Mouse (Mus musculus) lung, embryonic 16.5 days (tissue): ENCODE results near the gene Eif4ebp2. TPM values are rescaled to one million over a fixed set of nuclear protein-coding genes. Genes with fewer than 3 reads are reported as not detected.
A peak's percentile ranks its signal among the peaks of the same experiment; 100 is the strongest.

Experiments used
- ATAC-seq: fragments of 200-750 bp; cut with Nextera tagmentation; 2 replicates; pipeline ENCODE4 v1.8.0; 2017; ENCODE audit warnings: low read depth, mild to moderate bottlenecking, moderate library complexity
- H3K27ac ChIP-seq: fragments of 300-500 bp; sonication (generic); 2 replicates; pipeline ENCODE4 v1.5.1; 2014; ENCODE audit warnings: mild to moderate bottlenecking, control low read depth, low read length
- H3K27me3 ChIP-seq: fragments of 300-500 bp; sonication (generic); 2 replicates; pipeline ENCODE4 v1.6.1; 2014; ENCODE audit warnings: low read depth, low read length, mixed read lengths; ENCODE audit not compliant: control insufficient read depth, insufficient read depth
- H3K36me3 ChIP-seq: fragments of 300-500 bp; sonication (generic); 2 replicates; pipeline ENCODE4 v1.6.1; 2014; ENCODE audit warnings: low read length; ENCODE audit not compliant: control insufficient read depth, insufficient read depth
- H3K4me1 ChIP-seq: fragments of 300-500 bp; sonication (generic); replicated peaks from 2 replicates; pipeline ENCODE4 v1.6.1; 2014; ENCODE audit warnings: low read length, mixed read lengths; ENCODE audit not compliant: control insufficient read depth, insufficient read depth
- H3K4me2 ChIP-seq: fragments of 300-500 bp; sonication (generic); 2 replicates; pipeline ENCODE4 v1.6.1; 2014; ENCODE audit warnings: low read depth, low read length, control low read depth
- H3K4me3 ChIP-seq: fragments of 300-500 bp; sonication (generic); 2 replicates; pipeline ENCODE4 v1.5.1; 2014; ENCODE audit warnings: mild to moderate bottlenecking, low read length, control low read depth
- H3K9ac ChIP-seq: fragments of 300-500 bp; sonication (generic); 2 replicates; pipeline ENCODE4 v1.6.1; 2014; ENCODE audit warnings: low read length, control low read depth
- H3K9me3 ChIP-seq: fragments of 300-500 bp; sonication (generic); 2 replicates; pipeline ENCODE4 v1.6.1; 2016; ENCODE audit warnings: low read length; ENCODE audit not compliant: control insufficient read depth
- WGBS: fragments of 180-500 bp; shearing (Covaris S2); extraction: QIAGEN DNeasy Blood & Tissue Kit; methylation state at CpG from one replicate; pipeline ENCODE4 v1.1.7; 2014; 5-methylcytosine and 5-hydroxymethylcytosine counted together
- polyA plus RNA-seq: library from polyadenylated mRNA; unstranded; fragments of >200 nt; fragmentation: Nextera tagmentation; extraction: Ambion mirVana; gene quantifications from 2 replicates; pipeline ENCODE4 v1.2.1, GENCODE M21; 2015

Gene Eif4ebp2
- polyA plus RNA-seq, 1 experiment from 2014 or later, result 58.5 TPM

GRCm38 (mm10) chr10:61402480-61402879 is 50.0 kb downstream of the Eif4ebp2 start:
- Histone ChIP-seq H3K4me1 (no peaks in the 10 kb centered on the region; the same call in 1 of the 2 replicates), H3K27me3 (no peaks in the 10 kb centered on the region), H3K4me2 (no peak overlapping the region), H3K27ac (no peak overlapping the region), H3K4me3 (no peak overlapping the region), H3K36me3 (no peaks in the 10 kb centered on the region), H3K9me3 (no peaks in the 10 kb centered on the region), H3K9ac (no peak overlapping the region)
- no peak for ATAC-seq
- 66% methylated on average over 5 of the region's 5 CpGs for WGBS

DNA sequence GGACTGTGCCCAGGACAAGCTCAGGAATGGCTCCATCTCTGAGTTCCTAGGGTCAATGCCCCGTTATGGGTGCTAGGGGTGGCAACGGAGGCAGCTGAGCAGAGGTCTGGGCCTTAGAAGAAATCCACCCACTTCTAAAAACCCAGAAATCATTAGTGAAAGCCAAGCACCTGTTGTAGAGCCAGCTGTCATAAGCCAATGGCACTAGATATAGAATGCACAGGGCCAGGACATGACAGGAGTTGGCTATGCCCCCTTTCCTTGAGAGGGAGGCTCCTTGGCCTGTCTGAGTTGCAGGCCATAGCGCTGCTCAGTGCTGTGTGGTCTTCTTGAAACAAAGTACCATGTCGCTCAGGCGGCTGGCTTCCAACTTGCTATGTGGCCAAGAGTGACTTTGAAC is 52.1 kb downstream of the Eif4ebp2 start:
- no peaks in the 10 kb centered on the region for H3K27me3 ChIP-seq
- no peaks in the 10 kb centered on the region; the same call in 1 of the 2 replicates for H3K4me1 ChIP-seq
- no peak overlapping the region for H3K9ac ChIP-seq
- no peaks in the 10 kb centered on the region for H3K9me3 ChIP-seq
- H3K36me3 ChIP-seq, result no peaks in the 10 kb centered on the region
- no peak overlapping the region for H3K27ac ChIP-seq
- H3K4me2 ChIP-seq, result no peak overlapping the region
- H3K4me3 ChIP-seq, result no peak overlapping the region
- ATAC-seq, result no peak
- WGBS, result 82% methylated on average over 5 of the region's 5 CpGs

- ATAC-seq, result peak; percentile 83
- peaks cover 5% of the 10 kb centered on the region; the same call in 1 of the 2 replicates for H3K4me1 ChIP-seq
- H3K27ac ChIP-seq, result no peak overlapping the region
- peak overlapping the region; percentile 46; the same call in 1 of the 2 replicates for H3K9ac ChIP-seq
- no peaks in the 10 kb centered on the region for H3K36me3 ChIP-seq
- no peaks in the 10 kb centered on the region for H3K9me3 ChIP-seq
- no peak overlapping the region for H3K4me2 ChIP-seq
- no peak overlapping the region for H3K4me3 ChIP-seq
- no peaks in the 10 kb centered on the region for H3K27me3 ChIP-seq
- WGBS, result 23% methylated on average over 13 of the region's 13 CpGs
Observed at GRCm38 (mm10) chr10:61399156-61399734, 53.2 kb downstream of the Eif4ebp2 start.

GRCm38 (mm10) chr10:61398125-61398524 is 54.3 kb downstream of the Eif4ebp2 start:
- Histone ChIP-seq H3K9me3 (no peaks in the 10 kb centered on the region), H3K4me2 (no peak overlapping the region), H3K27me3 (no peaks in the 10 kb centered on the region), H3K27ac (no peak overlapping the region), H3K4me3 (no peak overlapping the region), H3K4me1 (peaks cover 5% of the 10 kb centered on the region; the same call in 1 of the 2 replicates), H3K36me3 (no peaks in the 10 kb centered on the region), H3K9ac (no peak overlapping the region)
- whole genome bisulfite sequencing, result 38% methylated on average over 3 of the region's 3 CpGs
- ATAC-seq, result no peak

- Histone ChIP-seq H3K9ac (peak overlapping the region; percentile 54; the same call in 1 of the 2 replicates), H3K27ac (peak overlapping the region; percentile 60), H3K9me3 (no peaks in the 10 kb centered on the region), H3K4me3 (peak overlapping the region; percentile 22), H3K4me2 (peak overlapping the region; percentile 19; the same call in 1 of the 2 replicates), H3K27me3 (no peaks in the 10 kb centered on the region), H3K36me3 (no peaks in the 10 kb centered on the region), H3K4me1 (peaks cover 14% of the 10 kb centered on the region; the same call in 1 of the 2 replicates)
- ATAC-seq, result peak; percentile 73
- 21% methylated on average over 9 of the region's 9 CpGs for WGBS
Observed at GRCm38 (mm10) chr10:61394476-61395136, 57.9 kb downstream of the Eif4ebp2 start.

- no peak overlapping the region for H3K9ac ChIP-seq
- H3K27me3 ChIP-seq, result no peaks in the 10 kb centered on the region
- 17% methylated on average over 4 of the region's 4 CpGs for WGBS
- no peaks in the 10 kb centered on the region for H3K9me3 ChIP-seq
- H3K4me1 ChIP-seq, result peaks cover 19% of the 10 kb centered on the region; the same call in 1 of the 2 replicates
- H3K36me3 ChIP-seq, result no peaks in the 10 kb centered on the region
- no peak overlapping the region for H3K4me2 ChIP-seq
- H3K27ac ChIP-seq, result peak overlapping the region; percentile 31; the same call in 1 of the 2 replicates
- ATAC-seq, result peak; percentile 45; the same call in 1 of the 2 replicates
- H3K4me3 ChIP-seq, result no peak overlapping the region
Observed at GRCm38 (mm10) chr10:61392584-61392983, 59.9 kb downstream of the Eif4ebp2 start.

GRCm38 (mm10) chr10:61390148-61390547 is 62.3 kb downstream of the Eif4ebp2 start:
- no peak for ATAC-seq
- WGBS, result 39% methylated on average over 2 of the region's 2 CpGs

GRCm38 (mm10) chr10:61389020-61389419 is 63.4 kb downstream of the Eif4ebp2 start:
- H3K4me1 ChIP-seq, result peaks cover 38% of the 10 kb centered on the region
- no peak for ATAC-seq
- no peak overlapping the region for H3K4me2 ChIP-seq
- H3K36me3 ChIP-seq, result no peaks in the 10 kb centered on the region
- no peaks in the 10 kb centered on the region for H3K9me3 ChIP-seq
- H3K4me3 ChIP-seq, result no peak overlapping the region
- 74% methylated on average over 5 of the region's 5 CpGs for WGBS
- no peaks in the 10 kb centered on the region for H3K27me3 ChIP-seq
- no peak overlapping the region for H3K9ac ChIP-seq
- no peak overlapping the region for H3K27ac ChIP-seq

More at GRCm38 (mm10) chr10:61390148-61390547, 62.3 kb downstream of the Eif4ebp2 start:
- no peak overlapping the region for H3K4me2 ChIP-seq
- H3K9ac ChIP-seq, result no peak overlapping the region
- no peaks in the 10 kb centered on the region for H3K36me3 ChIP-seq
- peak overlapping the region; percentile 56 for H3K27ac ChIP-seq
- H3K27me3 ChIP-seq, result no peaks in the 10 kb centered on the region
- peaks cover 33% of the 10 kb centered on the region for H3K4me1 ChIP-seq
- no peaks in the 10 kb centered on the region for H3K9me3 ChIP-seq
- H3K4me3 ChIP-seq, result no peak overlapping the region

DNA sequence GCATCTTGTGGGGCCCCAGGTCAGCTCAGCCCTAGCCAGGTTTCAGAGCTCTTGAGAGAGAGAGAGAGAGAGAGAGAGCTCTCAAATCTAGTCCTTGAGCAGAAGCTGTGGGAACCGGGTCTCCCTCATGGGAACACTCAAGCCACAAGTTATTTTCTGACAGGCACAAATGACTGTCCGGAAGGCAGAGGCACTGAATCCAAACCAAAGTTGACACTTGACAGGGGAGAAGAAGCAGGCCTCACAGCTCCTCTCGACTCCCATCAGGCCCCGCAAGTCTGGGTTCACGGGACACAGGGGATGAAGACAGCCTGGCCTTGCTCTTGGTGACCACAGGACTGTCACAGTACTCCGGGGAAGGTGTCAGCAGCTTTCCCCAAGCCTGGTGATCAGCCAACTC is 66.2 kb downstream of the Eif4ebp2 start:
- Histone ChIP-seq H3K4me1 (peaks cover 40% of the 10 kb centered on the region), H3K4me2 (no peak overlapping the region), H3K9ac (no peak overlapping the region), H3K9me3 (no peaks in the 10 kb centered on the region), H3K4me3 (no peak overlapping the region), H3K27me3 (no peaks in the 10 kb centered on the region), H3K36me3 (no peaks in the 10 kb centered on the region), H3K27ac (peak overlapping the region; percentile 80)
- peak; percentile 59 for ATAC-seq
- 32% methylated on average over 6 of the region's 6 CpGs for WGBS
